Mouse (Mus musculus) midbrain, embryonic 16.5 days (tissue): Measurements from ENCODE around the gene Vmn1r215. TPM values are rescaled to one million over a fixed set of nuclear protein-coding genes. Genes with fewer than 3 reads are reported as not detected.
"Not testable (repeated sequence)": the region's sequence is repeated elsewhere in the genome, so short reads cannot be mapped to it uniquely, and the experiment has no call there.

Experiments
- ATAC-seq: fragments of 200-750 bp; cut with Nextera tagmentation; 2 replicates; pipeline ENCODE4 v1.8.0; 2017; ENCODE audit warnings: moderate TSS enrichment
- H3K27ac ChIP-seq: fragments of 300-500 bp; sonication (generic); 2 replicates; pipeline ENCODE4 v1.5.1; 2014; ENCODE audit warnings: mild to moderate bottlenecking, low read length, mixed read lengths
- H3K27me3 ChIP-seq: fragments of 300-500 bp; sonication (generic); 2 replicates; pipeline ENCODE4 v1.6.1; 2014; ENCODE audit warnings: low read depth, low read length, mixed read lengths; ENCODE audit not compliant: control insufficient read depth, insufficient read depth
- H3K36me3 ChIP-seq: fragments of 300-500 bp; sonication (generic); 2 replicates; pipeline ENCODE4 v1.6.1; 2014; ENCODE audit warnings: mild to moderate bottlenecking, low read length, moderate library complexity, mixed read lengths; ENCODE audit not compliant: control insufficient read depth, insufficient read depth
- H3K4me1 ChIP-seq: fragments of 300-500 bp; sonication (generic); 2 replicates; pipeline ENCODE4 v1.6.1; 2014; ENCODE audit warnings: mild to moderate bottlenecking, low read length, mixed read lengths; ENCODE audit not compliant: control insufficient read depth, insufficient read depth
- H3K4me2 ChIP-seq: fragments of 300-500 bp; sonication (generic); 2 replicates; pipeline ENCODE4 v1.6.1; 2014; ENCODE audit warnings: mild to moderate bottlenecking, low read length, mixed read lengths
- H3K4me3 ChIP-seq: fragments of 300-500 bp; sonication (generic); 2 replicates; pipeline ENCODE4 v1.5.1; 2014; ENCODE audit warnings: low read depth, mild to moderate bottlenecking, low read length, moderate library complexity, mixed read lengths
- H3K9ac ChIP-seq: fragments of 300-500 bp; sonication (generic); 2 replicates; pipeline ENCODE4 v1.6.1; 2014; ENCODE audit warnings: low read depth, low read length, mixed read lengths
- H3K9me3 ChIP-seq: fragments of 300-500 bp; sonication (generic); replicated peaks from 2 replicates; pipeline ENCODE4 v1.6.1; 2014; ENCODE audit warnings: mild to moderate bottlenecking, low read length, mixed read lengths; ENCODE audit not compliant: control insufficient read depth, poor library complexity, severe bottlenecking
- WGBS: fragments of 180-500 bp; shearing (Covaris S2); extraction: QIAGEN DNeasy Blood & Tissue Kit; methylation state at CpG from one replicate; pipeline ENCODE4 v1.1.7; 2014; 5-methylcytosine and 5-hydroxymethylcytosine counted together
- polyA plus RNA-seq: library from polyadenylated mRNA; unstranded; fragments of >200 nt; fragmentation: Nextera tagmentation; extraction: Ambion mirVana; gene quantifications from 2 replicates; pipeline ENCODE4 v1.2.1, GENCODE M21; 2015

Vmn1r215 gene
- polyA plus RNA-seq, result not detected in 2 replicates

DNA sequence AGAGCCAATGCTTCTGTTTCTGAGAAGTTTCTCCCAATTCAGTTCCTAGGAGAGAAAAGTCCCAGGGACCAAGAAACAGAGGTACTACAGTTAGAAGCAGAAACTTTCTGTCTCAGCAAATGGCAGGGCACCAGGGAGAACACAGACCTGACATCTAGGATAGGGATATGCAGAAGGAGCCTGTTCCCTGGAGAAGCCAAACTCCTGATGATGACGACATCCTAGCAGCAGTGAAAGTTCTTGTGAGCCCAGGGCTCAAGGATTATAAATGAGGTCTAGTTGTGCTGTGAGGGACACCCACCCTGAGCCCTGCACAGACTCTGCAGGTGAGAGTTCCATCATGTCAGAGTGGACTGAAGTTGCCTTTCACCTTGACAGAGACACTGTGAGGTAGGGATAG, at the start of gene Vmn1r215:
TSS of gene Vmn1r215 (plus strand) at position 301 of the 400 bp plus-strand sequence.
- H3K9ac ChIP-seq, result no peak within 1 kb of the TSS
- H3K4me3 ChIP-seq, result no peak within 1 kb of the TSS
- H3K9me3 ChIP-seq, result no peaks in the 10 kb centered on the region
- no peaks in the 10 kb centered on the region for H3K36me3 ChIP-seq
- no peak within 1 kb of the TSS for H3K4me2 ChIP-seq
- 75% methylated on average over 1 of the region's 1 CpGs for WGBS
- H3K27me3 ChIP-seq, result no peaks in the 10 kb centered on the region
- no peak for ATAC-seq
- no peaks in the 10 kb centered on the region for H3K4me1 ChIP-seq
- H3K27ac ChIP-seq, result no peak within 1 kb of the TSS

DNA sequence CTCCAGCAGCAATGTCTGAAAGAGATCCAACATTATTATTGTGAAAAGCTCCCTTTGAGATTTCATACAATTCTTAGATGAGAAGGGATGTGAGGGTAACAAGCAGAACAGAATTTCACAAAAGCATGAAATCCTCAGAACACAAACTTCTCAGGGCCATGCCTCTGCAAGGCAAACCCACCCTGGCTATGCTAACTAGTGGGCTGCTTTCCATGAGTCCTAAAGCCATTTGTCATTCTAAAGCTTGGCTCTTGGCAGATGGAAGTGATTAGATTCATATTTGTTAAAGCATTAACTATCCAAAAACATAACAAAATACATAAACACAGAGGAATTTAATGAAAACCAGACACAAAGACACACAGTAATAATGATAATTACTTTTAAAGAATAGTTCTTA, 49.7 kb upstream of the Vmn1r215 start:
- no peak overlapping the region for H3K4me3 ChIP-seq
- no peaks in the 10 kb centered on the region for H3K4me1 ChIP-seq
- no peaks in the 10 kb centered on the region for H3K36me3 ChIP-seq
- ATAC-seq, result no peak
- H3K9me3 ChIP-seq, result no peaks in the 10 kb centered on the region
- H3K27ac ChIP-seq, result no peak overlapping the region
- H3K4me2 ChIP-seq, result no peak overlapping the region
- H3K9ac ChIP-seq, result no peak overlapping the region
- H3K27me3 ChIP-seq, result no peaks in the 10 kb centered on the region

- no peak for ATAC-seq
- Histone ChIP-seq H3K27ac (no peak overlapping the region), H3K4me2 (no peak overlapping the region), H3K4me3 (no peak overlapping the region), H3K27me3 (no peaks in the 10 kb centered on the region), H3K36me3 (no peaks in the 10 kb centered on the region), H3K9ac (no peak overlapping the region), H3K4me1 (no peaks in the 10 kb centered on the region), H3K9me3 (no peaks in the 10 kb centered on the region)
Observed at GRCm38 (mm10) chr13:23024812-23025211, 43.0 kb upstream of the Vmn1r215 start.

- Histone ChIP-seq H3K4me3 (no peak within 1 kb of the TSS), H3K27me3 (no peaks in the 10 kb centered on the region), H3K4me2 (no peak within 1 kb of the TSS), H3K27ac (no peak within 1 kb of the TSS), H3K9ac (no peak within 1 kb of the TSS), H3K36me3 (no peaks in the 10 kb centered on the region), H3K9me3 (no peaks in the 10 kb centered on the region), H3K4me1 (no peaks in the 10 kb centered on the region)
- no peak for ATAC-seq
- 94% methylated on average over 3 of the region's 3 CpGs for WGBS
Observed at GRCm38 (mm10) chr13:23030118-23030517, 37.7 kb upstream of the Vmn1r215 start, which contains the start of gene Vmn1r214. Gene Vmn1r214, plus strand, starts transcription at chr13:23030418.

- Histone ChIP-seq H3K9ac (no peak overlapping the region), H3K4me1 (no peaks in the 10 kb centered on the region), H3K27ac (no peak overlapping the region), H3K4me2 (no peak overlapping the region), H3K4me3 (no peak overlapping the region), H3K27me3 (no peaks in the 10 kb centered on the region), H3K9me3 (no peaks in the 10 kb centered on the region), H3K36me3 (no peaks in the 10 kb centered on the region)
- WGBS, result 43% methylated on average over 1 of the region's 1 CpGs
- ATAC-seq, result no peak
Observed at GRCm38 (mm10) chr13:23057778-23058177, 10.0 kb upstream of the Vmn1r215 start.

- H3K4me1 ChIP-seq, result no peaks in the 10 kb centered on the region
- no peak for ATAC-seq
- no peak overlapping the region for H3K4me2 ChIP-seq
- WGBS, result 92% methylated on average over 2 of the region's 2 CpGs
- no peaks in the 10 kb centered on the region for H3K9me3 ChIP-seq
- no peaks in the 10 kb centered on the region for H3K36me3 ChIP-seq
- no peak overlapping the region for H3K4me3 ChIP-seq
- H3K27ac ChIP-seq, result no peak overlapping the region
- H3K27me3 ChIP-seq, result no peaks in the 10 kb centered on the region
- H3K9ac ChIP-seq, result no peak overlapping the region
Observed at GRCm38 (mm10) chr13:23069312-23069711, 1.5 kb downstream of the Vmn1r215 start.

DNA sequence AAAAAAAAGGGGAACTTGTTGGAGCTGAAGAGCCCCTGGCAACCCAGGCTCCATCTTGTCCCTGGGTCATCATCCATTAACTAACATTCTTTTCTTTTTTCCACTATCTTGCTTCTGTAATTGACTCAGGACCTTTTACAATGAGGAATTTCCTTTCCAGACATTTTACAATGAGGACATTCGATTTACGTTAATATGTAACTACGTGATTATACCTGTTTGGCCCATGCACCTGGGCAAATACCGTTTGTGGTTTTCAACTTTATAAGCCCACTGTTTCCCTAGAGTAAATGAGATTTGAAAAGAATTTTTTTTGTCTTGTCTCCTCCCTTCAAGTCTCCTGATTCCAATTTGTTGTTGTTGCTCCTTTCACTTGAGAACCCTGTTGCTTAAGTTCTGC, 26.6 kb downstream of the Vmn1r215 start:
- Histone ChIP-seq H3K9me3 (no peaks in the 10 kb centered on the region), H3K4me3 (no peak overlapping the region), H3K4me1 (no peaks in the 10 kb centered on the region), H3K27ac (no peak overlapping the region), H3K27me3 (no peaks in the 10 kb centered on the region), H3K4me2 (no peak overlapping the region), H3K36me3 (no peaks in the 10 kb centered on the region), H3K9ac (no peak overlapping the region)
- no peak for ATAC-seq
- WGBS, result 95% methylated on average over 4 of the region's 4 CpGs

- H3K4me3 ChIP-seq, H3K36me3 ChIP-seq, H3K9me3 ChIP-seq, H3K27me3 ChIP-seq, H3K9ac ChIP-seq, H3K4me2 ChIP-seq, H3K27ac ChIP-seq, H3K4me1 ChIP-seq, ATAC-seq: not testable (repeated sequence)
- WGBS, result 87% methylated on average over 1 of the region's 1 CpGs
Observed at GRCm38 (mm10) chr13:23118126-23118525, 50.3 kb downstream of the Vmn1r215 start, which contains the start of gene Vmn1r217. Gene Vmn1r217, minus strand, starts transcription at chr13:23118226.

DNA sequence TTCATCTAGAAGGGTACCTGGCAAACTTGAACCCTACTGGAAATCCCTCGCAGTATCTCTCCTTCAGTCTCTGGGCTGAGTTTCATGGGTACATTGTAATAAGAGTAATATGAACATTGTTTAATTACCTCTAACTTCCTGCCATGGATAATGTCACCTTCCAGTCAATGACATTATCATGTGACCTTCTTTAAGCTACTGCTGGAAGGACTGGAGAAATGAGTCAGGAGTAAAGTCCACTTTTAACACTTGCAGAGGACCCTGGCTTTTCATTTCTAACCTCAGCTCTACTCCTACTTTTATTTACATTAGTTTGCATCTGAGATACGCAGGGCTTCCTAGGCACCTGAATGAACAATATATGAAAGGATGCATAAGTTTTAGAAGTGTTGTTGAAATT, 52.8 kb downstream of the Vmn1r215 start:
- H3K36me3 ChIP-seq, result no peaks in the 10 kb centered on the region
- no peaks in the 10 kb centered on the region for H3K27me3 ChIP-seq
- H3K9ac ChIP-seq, result no peak overlapping the region
- 89% methylated on average over 2 of the region's 2 CpGs for WGBS
- no peak for ATAC-seq
- no peak overlapping the region for H3K4me2 ChIP-seq
- H3K4me1 ChIP-seq, result no peaks in the 10 kb centered on the region
- no peaks in the 10 kb centered on the region for H3K9me3 ChIP-seq
- H3K27ac ChIP-seq, result no peak overlapping the region
- no peak overlapping the region for H3K4me3 ChIP-seq
